Mouse (Mus musculus): ENCODE measurements around the gene H2afj.

DNA sequence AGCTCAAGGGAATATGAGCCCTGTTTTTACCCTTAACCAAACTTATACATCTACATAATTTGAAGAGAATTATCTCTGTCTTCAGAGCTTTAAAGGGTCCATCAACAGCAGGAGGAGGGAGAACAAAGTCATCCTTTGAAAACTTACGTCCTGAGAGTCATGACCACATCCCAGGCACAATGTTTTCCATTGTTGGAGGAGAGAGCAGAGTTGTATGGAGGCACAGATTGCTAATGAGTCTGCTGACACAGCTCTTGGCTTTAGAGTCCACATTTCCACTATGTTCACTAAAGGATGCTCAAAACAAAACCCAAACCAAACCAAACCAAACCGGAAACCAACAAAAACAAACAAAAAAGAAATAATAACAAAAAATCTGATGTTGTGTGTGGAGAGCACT, 36.9 kb downstream of the H2afj start:
- TF ChIP-seq CTCF (IDR thresholded peaks at IDR 0.05; ENCODE audit: low read depth, low read length) (no peak), GATA1 (IDR thresholded peaks at IDR 0.05; ENCODE audit: borderline replicate concordance, low read length) (no peak), TAL1 (conservative IDR thresholded peaks at IDR 0.05; ENCODE audit: low read depth, low read length) (no peak)

Measured in G1E (cell line).